Mouse (Mus musculus): ENCODE results near the gene Cacna1c.

- TF ChIP-seq HCFC1 (IDR thresholded peaks at IDR 0.05; ENCODE audit: borderline replicate concordance, insufficient read depth, low read length), result no peak
- TF ChIP-seq MAFK (IDR thresholded peaks at IDR 0.05; ENCODE audit: insufficient read depth, low read depth, low read length), result no peak
- no peak for TF ChIP-seq CHD2 (IDR thresholded peaks at IDR 0.05; ENCODE audit: low read depth, low read length)
- no peak for TF ChIP-seq ZC3H11A (IDR thresholded peaks at IDR 0.05; ENCODE audit: borderline replicate concordance, low read depth, low read length)
These were observed 391.1 kb downstream of the Cacna1c start for GRCm38 (mm10) chr6:118805139-118805538.
